Mouse (Mus musculus) ES-Bruce4 (cell line): Measurements from ENCODE around the gene Gm28051. TPM values are rescaled to one million over a fixed set of nuclear protein-coding genes. Genes with fewer than 3 reads are reported as not detected.

Experiments used
- H3K27ac ChIP-seq: 2 replicates; pipeline ENCODE4 v1.5.1; 2012; ENCODE audit warnings: low read length, inconsistent platforms; ENCODE audit not compliant: insufficient read depth
- H3K27me3 ChIP-seq: 2 replicates; pipeline ENCODE4 v1.6.1; 2012; ENCODE audit warnings: mild to moderate bottlenecking, low read length, inconsistent platforms; ENCODE audit not compliant: control insufficient read depth, poor library complexity, insufficient read depth, severe bottlenecking
- H3K36me3 ChIP-seq: 2 replicates; pipeline ENCODE4 v1.6.1; 2012; ENCODE audit warnings: inconsistent platforms, mild to moderate bottlenecking, low read length, moderate library complexity; ENCODE audit not compliant: control insufficient read depth, poor library complexity, insufficient read depth, severe bottlenecking
- H3K4me1 ChIP-seq: one replicate; pipeline ENCODE4 v1.8.1; 2011; ENCODE audit warnings: low read length; ENCODE audit not compliant: control insufficient read depth, insufficient read depth
- H3K4me3 ChIP-seq: 2 replicates; pipeline ENCODE4 v1.5.1; 2011; ENCODE audit warnings: low read depth, mild to moderate bottlenecking, low read length
- H3K9ac ChIP-seq: 2 replicates; pipeline ENCODE4 v1.6.1; 2012; ENCODE audit warnings: low read depth, mild to moderate bottlenecking, inconsistent platforms; ENCODE audit not compliant: poor library complexity, severe bottlenecking
- H3K9me3 ChIP-seq: replicated peaks from 2 replicates; pipeline ENCODE4 v1.6.1; 2012; ENCODE audit warnings: mild to moderate bottlenecking, low read length, inconsistent platforms; ENCODE audit not compliant: control insufficient read depth, poor library complexity, insufficient read depth, severe bottlenecking
- CTCF ChIP-seq: IDR thresholded peaks from one replicate; pipeline ENCODE4 v1.8.1; 2011; ENCODE audit warnings: low read depth, low read length
- EP300 ChIP-seq: IDR thresholded peaks from 2 replicates; pipeline ENCODE4 v1.6.1; 2011; ENCODE audit warnings: low read depth, low read length; ENCODE audit not compliant: insufficient read depth
- POLR2A ChIP-seq: IDR thresholded peaks from one replicate; pipeline ENCODE4 v1.8.1; 2011; ENCODE audit warnings: low read length; ENCODE audit not compliant: insufficient read depth
- polyA plus RNA-seq: library from polyadenylated mRNA; stranded (reverse); fragments of >200 nt; gene quantifications from 2 replicates; pipeline ENCODE4 v1.2.4, GENCODE M21; 2011; ENCODE audit warnings: low read depth; ENCODE audit not compliant: missing spikeins, insufficient read depth, insufficient read length

The Gm28051 gene
- not detected in 2 replicates for polyA plus RNA-seq

- Histone ChIP-seq H3K36me3 (peaks cover 19% of the 10 kb centered on the region), H3K4me1 (no peaks in the 10 kb centered on the region), H3K27me3 (no peaks in the 10 kb centered on the region), H3K4me3 (peak within 1 kb of the TSS; percentile 99), H3K9me3 (no peaks in the 10 kb centered on the region), H3K9ac (peak within 1 kb of the TSS; percentile 60), H3K27ac (peak within 1 kb of the TSS; percentile 99)
- TF ChIP-seq CTCF (no peak), EP300 (no peak), POLR2A (no peak)
Measured at GRCm38 (mm10) chr12:102757689-102758402, at the start of gene Gm28051, which contains the start of the genes Gon7 and Ubr7. Gene Gm28051, minus strand, starts transcription at chr12:102757765. Gene Gon7, minus strand, starts transcription at chr12:102757803. Gene Ubr7, plus strand, starts transcription at chr12:102757967.

GRCm38 (mm10) chr12:102799528-102799927, 42.0 kb upstream of the Gm28051 start:
- TF ChIP-seq POLR2A: no peak
- TF ChIP-seq CTCF: no peak
- TF ChIP-seq EP300: no peak
- Histone ChIP-seq H3K27ac (no peak overlapping the region), H3K4me1 (no peaks in the 10 kb centered on the region), H3K9me3 (no peaks in the 10 kb centered on the region), H3K27me3 (no peaks in the 10 kb centered on the region), H3K9ac (no peak overlapping the region), H3K36me3 (no peaks in the 10 kb centered on the region), H3K4me3 (no peak overlapping the region)

- Histone ChIP-seq H3K9ac (no peak overlapping the region), H3K27me3 (no peaks in the 10 kb centered on the region), H3K9me3 (no peaks in the 10 kb centered on the region), H3K27ac (no peak overlapping the region), H3K4me1 (no peaks in the 10 kb centered on the region), H3K36me3 (peaks cover 7% of the 10 kb centered on the region), H3K4me3 (no peak overlapping the region)
- TF ChIP-seq CTCF: no peak
- no peak for TF ChIP-seq POLR2A
- TF ChIP-seq EP300: no peak
Measured at GRCm38 (mm10) chr12:102787927-102788326, 30.4 kb upstream of the Gm28051 start.

- no peaks in the 10 kb centered on the region for H3K4me1 ChIP-seq
- no peaks in the 10 kb centered on the region for H3K27me3 ChIP-seq
- H3K27ac ChIP-seq: no peak overlapping the region
- peaks cover 7% of the 10 kb centered on the region for H3K36me3 ChIP-seq
- H3K9me3 ChIP-seq: no peaks in the 10 kb centered on the region
- H3K9ac ChIP-seq: no peak overlapping the region
- no peak overlapping the region for H3K4me3 ChIP-seq
- TF ChIP-seq POLR2A: no peak
- TF ChIP-seq CTCF: no peak
- TF ChIP-seq EP300: no peak
Measured at GRCm38 (mm10) chr12:102785593-102785985, 28.0 kb upstream of the Gm28051 start.

GRCm38 (mm10) chr12:102784899-102785592, 27.5 kb upstream of the Gm28051 start:
- H3K4me1 ChIP-seq: no peaks in the 10 kb centered on the region
- H3K36me3 ChIP-seq: peaks cover 2% of the 10 kb centered on the region

More at GRCm38 (mm10) chr12:102784899-102785592, 27.5 kb upstream of the Gm28051 start:
- TF ChIP-seq CTCF: no peak
- TF ChIP-seq POLR2A: no peak
- TF ChIP-seq EP300: no peak
- Histone ChIP-seq H3K4me3 (no peak overlapping the region), H3K27ac (no peak overlapping the region), H3K9me3 (no peaks in the 10 kb centered on the region), H3K9ac (no peak overlapping the region), H3K27me3 (no peaks in the 10 kb centered on the region)
